Mouse (Mus musculus): ENCODE results near the gene BC004004.

GRCm38 (mm10) chr17:29297813-29298212 is 29.2 kb downstream of the BC004004 start:
- TF ChIP-seq POLR2A (IDR thresholded peaks at IDR 0.05; ENCODE audit: borderline replicate concordance, insufficient read depth, low read length) = no peak
- no peak for TF ChIP-seq CTCF (IDR thresholded peaks at IDR 0.05; ENCODE audit: borderline replicate concordance, insufficient read depth, low read depth, low read length)

Measured in cerebellum, adult 2 months (tissue).